Mouse (Mus musculus) hindbrain, embryonic 14.5 days (tissue): ENCODE results near the gene Bbx. TPM values are rescaled to one million over a fixed set of nuclear protein-coding genes. Genes with fewer than 3 reads are reported as not detected.

Source experiments
- ATAC-seq: fragments of 200-750 bp; cut with Nextera tagmentation; 2 replicates; pipeline ENCODE4 v1.8.0; 2017; ENCODE audit warnings: moderate number of reproducible peaks, mild to moderate bottlenecking, moderate TSS enrichment, moderate library complexity; ENCODE audit not compliant: low FRiP score
- DNase-seq: peaks from one replicate; pipeline ENCODE4 v3.0.0-alpha.2; 2015; ENCODE audit warnings: low spot score
- H3K27ac ChIP-seq: fragments of 300-500 bp; sonication (generic); 2 replicates; pipeline ENCODE4 v1.5.1; 2014; ENCODE audit warnings: mild to moderate bottlenecking, moderate library complexity
- H3K27me3 ChIP-seq: fragments of 300-500 bp; sonication (generic); 2 replicates; pipeline ENCODE4 v1.6.1; 2014; ENCODE audit warnings: mild to moderate bottlenecking, low read length, mixed read lengths; ENCODE audit not compliant: control insufficient read depth, insufficient read depth
- H3K36me3 ChIP-seq: fragments of 300-500 bp; sonication (generic); replicated peaks from 2 replicates; pipeline ENCODE4 v1.6.1; 2014; ENCODE audit not compliant: control insufficient read depth, insufficient read depth
- H3K4me1 ChIP-seq: fragments of 300-500 bp; sonication (generic); replicated peaks from 2 replicates; pipeline ENCODE4 v1.6.1; 2014; ENCODE audit warnings: antibody characterized with exemption, low read length, mixed read lengths; ENCODE audit not compliant: control insufficient read depth, insufficient read depth
- H3K4me2 ChIP-seq: fragments of 300-500 bp; sonication (generic); replicated peaks from 2 replicates; pipeline ENCODE4 v1.6.1; 2014; ENCODE audit warnings: mild to moderate bottlenecking, moderate library complexity
- H3K4me3 ChIP-seq: fragments of 300-500 bp; sonication (generic); replicated peaks from 2 replicates; pipeline ENCODE4 v1.5.1; 2014; ENCODE audit warnings: mild to moderate bottlenecking, low read length
- H3K9ac ChIP-seq: fragments of 300-500 bp; sonication (generic); 2 replicates; pipeline ENCODE4 v1.6.1; 2014
- H3K9me3 ChIP-seq: fragments of 300-500 bp; sonication (generic); 2 replicates; pipeline ENCODE4 v1.6.1; 2016; ENCODE audit warnings: low read length; ENCODE audit not compliant: control insufficient read depth
- WGBS: fragments of 180-500 bp; shearing (Covaris S2); extraction: QIAGEN DNeasy Blood & Tissue Kit; methylation state at CpG from one replicate; pipeline ENCODE4 v1.1.7; 2014; 5-methylcytosine and 5-hydroxymethylcytosine counted together
- polyA plus RNA-seq: library from polyadenylated mRNA; unstranded; fragments of >200 nt; fragmentation: Nextera tagmentation; extraction: Ambion mirVana; gene quantifications from 2 replicates; pipeline ENCODE4 v1.2.1, GENCODE M21; 2014

Gene Bbx
- polyA plus RNA-seq, 1 experiment from 2014 or later = 17.4 TPM

- H3K36me3 ChIP-seq = no peaks in the 10 kb centered on the region
- H3K4me2 ChIP-seq = no peak overlapping the region
- WGBS = 88% methylated on average over 5 of the region's 5 CpGs
- ATAC-seq = no peak
- no peaks in the 10 kb centered on the region for H3K4me1 ChIP-seq
- no peak overlapping the region for H3K27ac ChIP-seq
- no peaks in the 10 kb centered on the region for H3K27me3 ChIP-seq
- no peak for DNase-seq
- no peak overlapping the region for H3K4me3 ChIP-seq
- no peak overlapping the region for H3K9ac ChIP-seq
- no peaks in the 10 kb centered on the region for H3K9me3 ChIP-seq
These were observed 142.4 kb downstream of the Bbx start for GRCm38 (mm10) chr16:50289764-50290163.

GRCm38 (mm10) chr16:50272813-50273212 lies 159.4 kb downstream of the Bbx start:
- ATAC-seq (no peak), DNase-seq (no peak)
- H3K4me1 ChIP-seq = no peaks in the 10 kb centered on the region
- H3K36me3 ChIP-seq = no peaks in the 10 kb centered on the region
- no peak overlapping the region for H3K4me2 ChIP-seq
- H3K9me3 ChIP-seq = no peaks in the 10 kb centered on the region
- H3K4me3 ChIP-seq = no peak overlapping the region
- no peak overlapping the region for H3K9ac ChIP-seq
- WGBS = 79% methylated on average over 4 of the region's 4 CpGs
- H3K27me3 ChIP-seq = no peaks in the 10 kb centered on the region
- no peak overlapping the region for H3K27ac ChIP-seq

GRCm38 (mm10) chr16:50262647-50263046 lies 169.5 kb downstream of the Bbx start:
- 98% methylated on average over 4 of the region's 4 CpGs for WGBS
- ATAC-seq = no peak

DNA sequence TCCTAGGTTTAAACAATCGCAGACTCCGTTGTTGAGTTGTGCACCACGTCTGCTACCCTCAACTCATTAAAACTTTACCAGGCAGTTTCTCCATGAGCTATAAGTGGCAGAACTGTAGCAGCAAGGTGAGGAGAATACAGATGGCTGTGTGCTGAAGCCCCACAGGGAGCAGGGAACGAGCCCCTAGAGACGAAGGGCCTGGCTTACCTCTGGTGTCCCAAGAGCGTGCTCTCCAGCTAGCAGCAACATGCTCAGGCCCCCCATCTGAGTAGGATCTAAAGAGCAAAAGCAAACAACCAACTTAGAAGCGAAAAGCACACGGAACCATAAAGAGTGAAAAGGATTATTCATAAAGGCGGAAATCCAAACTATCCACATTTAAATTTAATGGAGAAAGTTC lies 170.0 kb downstream of the Bbx start:
- no peaks in the 10 kb centered on the region for H3K9me3 ChIP-seq
- no peak overlapping the region for H3K9ac ChIP-seq
- no peaks in the 10 kb centered on the region for H3K4me1 ChIP-seq
- no peak overlapping the region for H3K4me3 ChIP-seq
- ATAC-seq (no peak), DNase-seq (no peak)
- H3K36me3 ChIP-seq = peaks cover 5% of the 10 kb centered on the region; the same call in 1 of the 2 replicates
- H3K4me2 ChIP-seq = no peak overlapping the region
- no peaks in the 10 kb centered on the region for H3K27me3 ChIP-seq
- WGBS = 92% methylated on average over 9 of the region's 9 CpGs
- H3K27ac ChIP-seq = no peak overlapping the region

More at GRCm38 (mm10) chr16:50262647-50263046, 169.5 kb downstream of the Bbx start:
- H3K4me2 ChIP-seq = no peak overlapping the region
- no peaks in the 10 kb centered on the region for H3K27me3 ChIP-seq
- no peak overlapping the region for H3K9ac ChIP-seq
- H3K9me3 ChIP-seq = no peaks in the 10 kb centered on the region
- H3K4me1 ChIP-seq = no peaks in the 10 kb centered on the region
- peaks cover 5% of the 10 kb centered on the region; the same call in 1 of the 2 replicates for H3K36me3 ChIP-seq
- DNase-seq = no peak
- H3K27ac ChIP-seq = no peak overlapping the region
- no peak overlapping the region for H3K4me3 ChIP-seq

DNA sequence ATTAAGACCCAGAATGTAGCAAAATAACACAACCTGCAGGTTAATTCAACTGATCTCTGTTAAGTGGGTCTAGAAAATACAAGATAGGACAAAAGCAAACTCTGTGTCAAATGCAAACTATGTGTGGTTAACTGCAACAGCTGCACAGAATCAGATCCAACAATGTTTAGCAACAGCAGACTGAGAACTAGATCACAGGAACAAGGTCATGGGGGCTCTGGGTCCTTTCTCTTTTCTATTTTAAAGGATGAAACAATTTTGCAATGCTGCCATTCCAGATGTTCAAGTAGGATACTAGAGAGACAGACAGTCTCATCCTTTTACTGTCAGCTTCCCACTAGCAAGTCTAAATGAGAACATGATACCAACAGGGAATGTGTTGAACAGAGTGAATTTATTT lies 170.4 kb downstream of the Bbx start:
- ATAC-seq (no peak), DNase-seq (no peak)
- no peak overlapping the region for H3K9ac ChIP-seq
- no peaks in the 10 kb centered on the region for H3K9me3 ChIP-seq
- no peaks in the 10 kb centered on the region for H3K27me3 ChIP-seq
- H3K27ac ChIP-seq = no peak overlapping the region
- H3K36me3 ChIP-seq = peaks cover 5% of the 10 kb centered on the region; the same call in 1 of the 2 replicates
- no peaks in the 10 kb centered on the region for H3K4me1 ChIP-seq
- no peak overlapping the region for H3K4me2 ChIP-seq
- no peak overlapping the region for H3K4me3 ChIP-seq

DNA sequence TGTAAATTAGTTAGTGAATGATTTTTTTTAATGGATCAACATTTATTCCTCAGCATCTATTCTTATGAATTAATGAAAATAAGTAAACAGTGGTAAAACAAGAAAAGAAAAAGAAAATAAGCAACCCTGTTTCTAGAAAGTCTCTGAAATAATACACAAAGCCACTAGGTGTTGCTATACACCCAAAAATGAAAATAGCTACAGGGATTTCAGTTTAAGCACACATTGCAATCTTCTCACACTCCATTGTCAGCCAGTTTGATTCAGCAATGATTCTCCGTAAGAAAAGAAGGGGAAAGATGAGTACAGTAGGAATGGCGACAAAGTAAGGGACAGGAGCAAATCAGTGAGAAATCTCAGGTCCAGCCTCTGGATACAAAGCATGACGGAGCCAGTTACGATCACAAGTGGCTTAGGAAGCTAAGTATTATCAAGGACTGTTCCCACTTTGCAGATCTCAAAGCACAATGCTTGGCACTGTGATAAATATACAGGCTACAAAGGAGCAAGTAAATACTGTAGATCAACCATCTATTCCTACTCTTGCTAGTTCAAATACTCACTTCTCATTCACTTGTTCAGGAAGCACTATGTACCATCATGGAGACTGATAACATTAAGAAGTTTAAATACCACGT lies 177.5 kb downstream of the Bbx start:
- Histone ChIP-seq H3K27me3 (no peaks in the 10 kb centered on the region), H3K9me3 (no peaks in the 10 kb centered on the region), H3K36me3 (no peaks in the 10 kb centered on the region), H3K4me1 (no peaks in the 10 kb centered on the region), H3K4me2 (no peak overlapping the region), H3K9ac (no peak overlapping the region), H3K27ac (no peak overlapping the region), H3K4me3 (no peak overlapping the region)
- WGBS = 72% methylated on average over 5 of the region's 5 CpGs
- peak; percentile 79 for DNase-seq
- ATAC-seq = peak; percentile 31; the same call in 1 of the 2 replicates

GRCm38 (mm10) chr16:50251417-50251975 lies 180.7 kb downstream of the Bbx start:
- no peaks in the 10 kb centered on the region for H3K4me1 ChIP-seq
- no peaks in the 10 kb centered on the region for H3K9me3 ChIP-seq
- no peak overlapping the region for H3K9ac ChIP-seq
- H3K4me2 ChIP-seq = no peak overlapping the region
- DNase-seq (no peak), ATAC-seq (no peak)
- WGBS = 86% methylated on average over 6 of the region's 6 CpGs
- H3K27ac ChIP-seq = no peak overlapping the region; the same call in 1 of the 2 replicates
- H3K4me3 ChIP-seq = no peak overlapping the region
- H3K36me3 ChIP-seq = no peaks in the 10 kb centered on the region
- no peaks in the 10 kb centered on the region for H3K27me3 ChIP-seq

- Histone ChIP-seq H3K27me3 (no peaks in the 10 kb centered on the region), H3K9me3 (no peaks in the 10 kb centered on the region), H3K4me1 (no peaks in the 10 kb centered on the region), H3K27ac (no peak overlapping the region), H3K4me3 (no peak overlapping the region), H3K36me3 (no peaks in the 10 kb centered on the region), H3K9ac (no peak overlapping the region), H3K4me2 (no peak overlapping the region)
- DNase-seq (no peak), ATAC-seq (no peak)
- WGBS = 57% methylated on average over 5 of the region's 5 CpGs
These were observed 181.7 kb downstream of the Bbx start for GRCm38 (mm10) chr16:50250469-50250868.

GRCm38 (mm10) chr16:50249036-50249435 lies 183.2 kb downstream of the Bbx start:
- H3K9me3 ChIP-seq = no peaks in the 10 kb centered on the region
- no peaks in the 10 kb centered on the region for H3K4me1 ChIP-seq
- H3K27ac ChIP-seq = no peak overlapping the region
- no peaks in the 10 kb centered on the region for H3K27me3 ChIP-seq
- no peak overlapping the region for H3K4me2 ChIP-seq
- ATAC-seq = no peak
- DNase-seq = no peak
- H3K9ac ChIP-seq = no peak overlapping the region
- WGBS = 98% methylated on average over 3 of the region's 3 CpGs
- H3K36me3 ChIP-seq = no peaks in the 10 kb centered on the region
- no peak overlapping the region for H3K4me3 ChIP-seq
